Mouse (Mus musculus): ENCODE results near the gene Vangl2.

Gene Vangl2

DNA sequence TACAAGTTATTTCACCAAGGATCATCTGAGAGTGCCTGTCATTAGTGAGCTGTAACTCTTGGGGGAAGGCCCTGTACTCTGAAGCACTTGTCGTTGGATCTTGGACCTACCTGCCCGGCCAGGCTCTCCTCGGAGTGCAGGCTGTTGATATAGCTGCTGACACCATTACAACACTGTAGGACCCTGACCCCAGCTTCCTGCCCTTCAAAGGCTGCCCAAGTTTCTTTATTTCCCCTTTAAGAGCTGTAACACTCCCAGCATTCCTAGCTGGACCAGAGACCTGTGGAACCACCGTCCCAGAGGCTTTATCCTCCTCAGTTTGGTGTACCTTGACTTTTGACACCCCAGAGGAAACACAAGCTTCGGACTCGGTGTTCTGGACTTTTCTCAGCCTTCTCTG lies 59.0 kb downstream of the Vangl2 start:
- in situ Hi-C loops (cut with MboI, MseI): no loop called here

DNA sequence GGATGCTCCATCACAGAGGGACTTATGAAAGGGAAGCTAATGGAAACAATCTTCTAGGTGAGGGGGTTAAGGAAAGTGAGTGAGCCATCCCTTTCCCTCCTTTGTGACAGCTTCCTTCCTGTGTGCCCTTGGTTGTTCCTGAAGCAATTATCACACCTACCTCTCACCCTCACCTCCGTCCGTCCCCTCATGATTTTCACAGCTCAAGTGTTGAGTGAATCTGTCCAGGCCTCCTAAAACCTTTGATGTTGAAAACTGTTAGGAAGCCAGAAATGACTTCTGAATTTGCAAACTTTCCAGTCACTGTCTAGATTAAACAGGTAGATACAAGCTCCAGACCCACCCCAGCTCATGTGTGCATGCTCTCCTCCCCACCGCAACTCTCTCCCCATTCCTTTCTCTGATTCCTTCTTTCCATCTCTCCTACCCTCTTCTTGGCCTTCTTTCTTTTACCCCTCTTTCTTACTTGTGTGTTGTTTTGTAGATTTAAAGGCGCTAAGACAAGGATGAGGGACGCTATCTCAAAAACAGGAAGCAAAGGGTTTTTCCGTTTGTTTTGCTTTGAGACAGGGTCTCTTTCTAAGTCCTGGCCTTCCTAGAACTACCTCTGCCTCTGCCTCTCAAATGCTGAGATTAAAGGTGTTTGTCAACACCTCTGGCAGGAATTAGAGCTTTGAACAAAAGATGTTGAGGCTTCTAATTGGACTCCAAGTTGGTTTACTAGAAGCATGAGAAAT lies 62.0 kb downstream of the Vangl2 start:
- in situ Hi-C loops (cut with MboI, MseI): no loop called here

DNA sequence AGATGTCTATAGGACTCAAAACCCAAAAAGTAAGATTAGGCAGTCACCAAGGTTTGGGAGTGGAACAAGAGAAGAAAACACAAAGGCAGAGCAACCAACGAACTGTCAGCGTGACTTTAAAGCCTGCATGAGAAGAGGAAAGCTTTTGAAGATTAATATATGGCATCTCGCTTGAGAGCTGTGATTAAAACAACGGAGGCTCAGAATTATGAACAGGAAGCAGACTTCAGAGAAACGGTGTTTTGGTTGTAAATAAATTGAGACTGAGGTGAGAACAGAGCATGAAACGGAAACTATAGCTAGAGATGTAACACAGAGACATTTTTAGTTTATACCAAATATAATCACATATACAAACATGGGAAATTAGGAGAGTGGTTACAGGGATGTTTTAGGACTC lies 64.6 kb downstream of the Vangl2 start:
- in situ Hi-C loops (cut with MboI, MseI): no loop called here

DNA sequence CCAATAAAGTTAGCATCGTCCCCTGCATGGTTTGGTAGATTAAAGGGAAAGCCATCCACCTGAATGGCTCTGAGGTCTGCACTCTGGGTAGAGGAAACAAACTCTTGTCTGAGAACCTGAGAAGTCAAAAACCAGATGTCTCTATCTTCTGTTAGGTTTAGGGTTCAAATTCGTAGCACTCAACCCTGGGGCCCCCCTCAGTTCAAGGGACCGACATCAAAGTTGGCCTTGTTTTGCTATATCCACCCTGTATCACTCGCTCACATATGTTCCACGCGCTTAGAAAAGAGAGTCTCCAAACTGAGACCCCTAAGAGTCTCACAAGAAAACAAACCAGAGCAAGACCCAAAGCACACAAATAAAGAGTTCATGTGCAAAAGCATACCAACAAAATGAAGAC lies 66.5 kb downstream of the Vangl2 start:
- in situ Hi-C loops (cut with MboI, MseI): no loop called here

DNA sequence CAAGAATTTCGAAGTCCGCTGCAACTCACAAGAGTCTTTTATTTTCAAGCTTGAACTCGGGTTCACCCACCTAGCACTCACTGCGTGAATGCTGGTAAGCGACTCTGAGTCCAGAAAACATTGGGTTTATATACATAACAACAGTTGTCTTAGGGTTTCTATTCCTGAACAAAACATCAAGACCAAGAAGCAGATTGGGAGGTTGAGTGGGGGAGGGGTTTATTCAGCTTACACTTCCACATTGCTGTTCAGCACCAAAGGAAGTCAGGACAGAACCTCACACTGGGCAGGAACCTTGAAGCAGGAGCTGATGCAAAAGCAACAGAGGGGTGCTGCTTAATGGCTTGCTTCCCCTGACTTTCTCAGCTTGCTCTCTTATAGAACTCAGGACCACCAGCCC lies 67.5 kb downstream of the Vangl2 start:
- in situ Hi-C loops (cut with MboI, MseI): no loop called here

GRCm38 (mm10) chr1:171957411-171957810 lies 70.8 kb downstream of the Vangl2 start:
- in situ Hi-C loops (cut with MboI, MseI): no loop called here

GRCm38 (mm10) chr1:171955071-171955470 lies 73.2 kb downstream of the Vangl2 start:
- in situ Hi-C loops (cut with MboI, MseI): no loop called here

Measured in regulatory T cell (primary cell).